Mouse (Mus musculus): ENCODE results near the gene Tmem200a.
"Not testable (repeated sequence)": the region's sequence is repeated elsewhere in the genome, so short reads cannot be mapped to it uniquely, and the experiment has no call there.

Tmem200a gene

DNA sequence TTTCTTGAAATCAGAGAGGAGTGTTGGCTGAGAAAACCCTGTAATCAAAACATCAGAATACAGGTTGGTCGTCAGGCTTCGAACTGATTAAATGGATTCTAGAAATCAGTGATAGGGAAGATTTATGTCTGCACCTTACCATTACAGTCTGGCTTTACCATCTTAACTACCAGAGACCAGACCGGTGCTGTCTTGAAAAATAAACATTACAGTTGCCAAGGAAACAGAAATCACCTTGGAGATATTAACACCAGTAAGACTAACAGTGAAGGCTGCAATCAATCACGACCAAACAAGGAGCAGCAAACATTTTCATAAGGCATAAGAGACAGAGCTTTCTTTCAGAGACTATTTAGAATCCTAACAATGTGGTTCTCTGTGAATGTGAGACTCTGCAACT lies 116.0 kb downstream of the Tmem200a start:
- no peak for DNase-seq

- no peak for DNase-seq
These were observed 117.8 kb downstream of the Tmem200a start for GRCm38 (mm10) chr10:25961066-25961465.

GRCm38 (mm10) chr10:25958762-25959753 lies 119.8 kb downstream of the Tmem200a start:
- DNase-seq, result no peak

GRCm38 (mm10) chr10:25954641-25955228 lies 124.1 kb downstream of the Tmem200a start:
- DNase-seq, result no peak

GRCm38 (mm10) chr10:25952838-25953237 lies 126.0 kb downstream of the Tmem200a start:
- no peak for DNase-seq

DNA sequence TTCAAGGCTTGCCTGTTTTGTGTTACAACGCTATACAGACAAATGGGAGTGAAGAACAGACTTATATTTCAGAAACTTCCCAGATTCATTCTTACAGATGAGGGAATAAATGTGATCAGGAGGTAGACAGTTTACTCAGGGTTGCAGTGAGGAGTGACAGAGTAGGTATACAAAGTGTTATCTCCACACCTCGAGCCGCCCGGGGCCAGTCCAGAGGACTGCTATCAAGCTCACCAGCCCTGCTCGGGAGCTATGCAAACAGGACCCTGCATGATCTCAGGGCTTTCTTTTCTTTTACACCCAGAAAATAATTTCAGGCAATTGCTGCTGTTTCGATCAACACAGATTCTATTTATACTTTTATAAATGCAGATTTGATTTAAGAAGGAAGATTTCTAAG lies 126.7 kb downstream of the Tmem200a start:
- no peak for DNase-seq

DNA sequence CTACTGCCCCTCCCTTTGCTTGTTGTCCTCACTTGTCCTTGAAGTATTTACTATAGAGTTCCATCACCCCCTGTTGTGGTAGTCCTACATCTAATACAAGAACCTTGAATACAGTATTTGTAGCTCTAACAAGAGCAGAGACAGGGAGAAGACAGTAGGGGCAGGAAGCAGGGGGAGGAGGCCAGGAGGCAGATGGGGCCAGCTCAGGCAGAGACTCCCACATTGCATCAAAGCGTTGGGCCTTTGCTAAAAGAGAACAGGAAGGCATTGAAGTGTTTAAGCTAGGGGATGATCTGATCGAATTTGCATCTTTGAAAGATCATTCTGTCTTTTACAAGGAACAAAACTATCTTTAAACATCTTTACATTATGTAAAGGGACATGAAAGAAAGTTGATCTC lies 133.0 kb downstream of the Tmem200a start:
- no peak for DNase-seq

- DNase-seq, result no peak
These were observed 134.2 kb downstream of the Tmem200a start for GRCm38 (mm10) chr10:25944641-25945040.

DNA sequence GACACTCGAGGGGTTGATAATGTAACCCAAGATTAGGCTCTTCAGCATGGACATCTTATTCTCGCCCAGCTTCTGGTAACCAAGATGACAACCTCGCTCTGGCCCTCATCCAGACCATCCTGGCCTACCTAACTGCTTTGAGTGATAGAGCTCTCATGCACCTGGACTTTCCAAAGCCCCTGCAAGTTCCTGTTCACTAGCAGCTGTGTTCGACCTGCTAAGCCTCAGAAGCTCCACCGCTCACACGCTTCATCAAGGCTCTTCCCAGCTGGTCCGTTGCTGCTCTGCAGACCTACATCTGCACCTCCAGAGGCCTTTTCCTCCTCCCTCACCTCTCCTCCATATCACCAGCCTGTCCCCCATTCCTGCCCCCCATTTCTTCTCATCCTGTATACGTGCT lies 147.1 kb downstream of the Tmem200a start:
- DNase-seq, result no peak

- no peak for DNase-seq
These were observed 149.3 kb downstream of the Tmem200a start for GRCm38 (mm10) chr10:25929401-25930150.

DNA sequence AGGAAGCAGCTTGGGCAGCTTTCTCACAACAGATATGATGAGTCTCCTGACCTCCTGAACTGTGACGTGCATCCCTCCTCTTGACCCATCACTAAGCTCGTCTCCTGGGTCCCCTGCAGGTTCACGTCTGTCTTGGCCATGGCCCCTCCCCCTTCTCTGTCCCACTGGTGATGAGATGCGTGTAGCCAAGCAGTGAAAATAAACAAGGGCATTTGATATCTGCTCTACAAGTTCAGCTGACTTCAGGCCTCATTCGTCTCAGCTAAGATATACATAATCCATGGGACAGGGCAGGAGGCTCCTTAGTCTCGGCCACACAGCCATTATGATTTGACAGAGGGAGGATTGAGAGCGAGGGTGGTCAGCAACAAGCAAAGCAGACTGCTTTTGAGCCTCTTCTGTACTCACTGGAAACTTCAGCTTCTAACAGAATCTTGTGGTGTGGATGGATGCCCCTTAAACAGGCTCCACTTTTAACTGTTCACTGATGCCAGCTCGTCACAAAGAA lies 149.9 kb downstream of the Tmem200a start:
- no peak for DNase-seq

- no peak for DNase-seq
These were observed 150.4 kb downstream of the Tmem200a start for GRCm38 (mm10) chr10:25928448-25928786.

DNA sequence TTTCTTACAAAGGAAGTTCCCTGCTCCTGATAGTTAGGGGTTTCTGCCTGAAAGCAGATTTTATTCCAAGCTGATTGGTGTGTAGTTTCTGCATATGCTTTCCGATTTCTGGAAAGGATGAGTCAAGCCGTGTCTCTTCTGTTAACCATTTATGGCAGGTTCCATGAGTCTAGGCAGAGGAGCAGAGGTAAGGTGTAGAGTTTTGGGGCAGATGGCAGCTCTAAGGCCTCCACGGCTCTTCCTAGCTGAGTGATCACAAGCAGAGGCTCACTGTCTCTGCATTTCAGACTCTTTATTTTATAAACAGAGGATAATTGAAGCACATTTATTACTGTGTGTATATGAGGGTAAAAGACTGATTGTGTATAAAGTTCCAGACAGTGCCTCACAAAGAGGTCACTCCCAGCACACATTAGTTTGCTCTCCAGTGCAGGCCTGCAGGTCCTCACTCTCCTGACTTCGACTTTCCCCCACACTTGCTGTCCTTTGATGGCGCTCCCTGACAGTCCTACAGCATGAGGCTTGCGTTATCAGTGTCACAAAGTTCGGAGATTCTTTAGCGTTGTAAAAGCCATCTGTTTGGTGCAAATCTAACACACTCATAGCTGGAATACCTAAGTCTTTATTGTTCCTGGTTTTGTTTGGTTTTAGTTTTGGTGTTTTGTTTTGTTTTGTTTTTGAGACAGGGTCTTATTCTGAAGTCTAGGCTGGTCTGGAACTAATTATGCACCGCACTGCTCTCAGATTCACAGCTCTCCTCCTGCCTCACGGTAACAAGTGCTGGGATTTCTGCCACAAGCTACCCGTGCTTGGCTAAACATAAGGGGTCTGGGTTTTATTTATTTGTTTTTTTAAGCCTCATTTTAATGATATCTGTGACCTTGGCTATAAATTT lies 151.1 kb downstream of the Tmem200a start:
- no peak for DNase-seq

DNA sequence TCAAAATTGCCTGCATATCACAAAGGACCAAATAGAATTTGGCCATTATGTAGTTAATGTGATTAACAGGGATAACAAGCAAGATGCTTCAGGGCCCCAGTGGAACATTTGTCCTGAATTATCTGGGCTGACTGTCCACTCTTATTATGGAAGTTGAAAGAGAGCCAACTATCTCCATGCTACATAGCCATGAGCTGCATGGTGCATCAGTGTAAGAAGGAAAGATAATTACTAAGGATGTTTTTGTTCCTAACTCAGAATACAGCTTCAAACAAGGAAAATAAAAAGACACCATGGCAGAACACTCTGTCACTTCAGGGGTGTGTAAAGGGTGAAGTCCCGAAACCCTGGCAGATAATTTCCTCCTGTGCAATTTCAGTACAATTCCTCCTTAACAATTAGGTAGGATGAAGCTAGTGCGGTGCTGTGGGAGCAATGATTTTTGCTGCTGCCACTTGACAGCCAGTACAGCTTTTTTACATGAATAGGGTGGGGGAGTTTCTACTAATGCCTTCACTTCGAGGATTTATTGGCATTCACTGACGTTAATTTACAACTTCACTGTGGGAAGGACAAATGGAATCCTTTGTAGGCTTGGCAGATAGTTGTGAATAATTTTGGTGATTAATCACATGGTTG lies 158.1 kb downstream of the Tmem200a start:
- no peak for DNase-seq

DNA sequence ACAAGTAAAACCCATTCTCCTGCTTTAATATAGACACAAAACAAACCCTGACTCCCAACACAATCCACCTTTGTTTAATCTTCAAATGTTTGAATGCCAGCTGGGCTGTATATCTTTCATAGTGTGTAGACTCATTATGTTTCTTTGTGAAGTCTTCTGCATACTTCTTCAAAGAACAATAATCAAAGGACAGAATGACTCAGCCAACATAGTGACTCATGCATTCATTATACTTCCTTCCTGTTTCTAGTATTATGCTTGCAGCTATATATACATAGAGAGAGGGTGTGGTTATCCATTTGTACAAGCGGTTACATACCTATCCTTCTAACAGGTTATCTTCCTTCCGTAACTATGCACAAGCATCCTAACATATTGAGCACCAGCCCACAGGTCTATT lies 160.7 kb downstream of the Tmem200a start:
- no peak for DNase-seq

DNA sequence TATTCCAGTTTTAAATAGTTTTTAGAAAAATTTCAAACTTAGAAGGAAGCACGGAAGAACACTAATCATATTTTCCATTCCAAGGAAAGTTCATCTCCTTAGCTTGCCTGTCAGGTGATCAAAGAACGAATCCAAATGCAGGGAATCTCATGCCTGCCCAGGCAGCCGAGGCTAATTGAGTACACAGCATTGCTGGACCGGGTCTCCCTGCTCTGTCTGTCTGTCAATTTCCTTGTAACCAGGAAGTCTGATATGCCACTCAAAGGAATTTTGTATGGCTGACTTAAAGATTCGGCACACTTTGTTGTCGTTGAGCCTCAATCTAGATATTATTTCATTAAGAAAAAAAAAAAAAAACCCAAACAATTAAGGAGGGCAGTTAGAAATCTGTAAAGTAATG lies 168.6 kb downstream of the Tmem200a start:
- DNase-seq, result no peak

GRCm38 (mm10) chr10:25908027-25909012 lies 170.5 kb downstream of the Tmem200a start:
- DNase-seq, result no peak

DNA sequence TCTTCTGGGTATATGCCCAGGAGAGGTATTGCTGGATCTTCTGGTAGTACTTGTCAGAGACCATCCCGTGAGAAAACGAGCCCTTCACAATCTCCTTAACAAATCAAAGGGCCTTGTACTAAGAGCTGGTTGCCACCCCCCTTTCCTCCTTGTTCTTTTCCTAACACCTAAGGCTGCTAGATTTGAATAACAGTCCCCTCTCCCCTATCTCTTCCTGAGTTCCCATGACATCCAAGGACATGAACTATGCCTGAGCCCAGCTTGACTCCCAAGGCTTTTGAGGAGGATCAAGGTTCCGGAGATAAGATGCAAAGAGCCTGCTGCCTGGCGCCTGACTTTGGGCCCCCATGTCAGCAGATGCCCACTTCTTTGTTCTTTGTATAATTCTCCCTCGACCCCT lies 184.7 kb downstream of the Tmem200a start:
- DNase-seq, result not testable (repeated sequence)

DNA sequence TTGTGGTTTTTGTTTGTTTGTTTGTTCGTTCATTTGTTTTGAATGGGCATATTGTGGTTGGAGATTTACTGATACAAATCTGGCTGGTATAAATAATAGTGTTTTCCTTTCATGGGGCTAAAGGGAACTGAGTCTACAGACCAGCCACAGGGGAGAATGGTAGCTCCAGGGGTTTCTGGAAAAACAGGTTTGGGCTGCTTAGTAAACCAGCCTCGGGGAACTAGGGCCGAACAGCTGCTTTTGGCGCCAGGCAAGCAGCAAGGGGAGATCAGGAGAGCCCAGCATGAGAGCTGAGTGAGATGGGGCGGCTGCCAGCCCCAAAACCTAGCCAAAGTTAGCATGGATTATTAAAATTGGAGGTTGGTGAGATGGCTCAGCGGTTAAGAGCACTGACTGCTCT lies 191.6 kb downstream of the Tmem200a start:
- no peak for DNase-seq

GRCm38 (mm10) chr10:25884512-25884911 lies 194.3 kb downstream of the Tmem200a start:
- no peak for DNase-seq

DNA sequence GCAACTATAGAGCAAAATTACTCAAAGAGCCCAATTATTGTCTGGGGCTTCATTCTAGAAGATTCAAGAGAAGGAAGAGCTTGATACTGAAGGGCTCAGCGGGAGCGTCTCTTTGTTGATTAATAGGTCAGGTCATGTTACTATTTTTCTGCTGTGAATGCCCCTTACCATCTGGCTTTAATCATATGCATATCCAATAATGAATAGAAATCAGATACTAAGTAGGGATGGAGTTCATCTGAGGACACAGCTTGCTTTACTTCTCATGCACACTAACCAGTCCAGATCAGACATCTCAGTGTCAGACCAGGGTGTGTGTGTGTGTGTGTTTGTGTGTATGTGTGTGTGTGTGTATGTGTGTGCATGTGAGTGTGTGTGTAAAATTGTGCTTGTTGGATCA lies 201.1 kb downstream of the Tmem200a start:
- no peak for DNase-seq
